Mouse (Mus musculus): Measurements from ENCODE around the gene Gnat1. TPM values are rescaled to one million over a fixed set of nuclear protein-coding genes. Genes with fewer than 3 reads are reported as not detected.

Gnat1 gene
- polyA plus RNA-seq, 1 experiment, result 0.24 TPM

DNA sequence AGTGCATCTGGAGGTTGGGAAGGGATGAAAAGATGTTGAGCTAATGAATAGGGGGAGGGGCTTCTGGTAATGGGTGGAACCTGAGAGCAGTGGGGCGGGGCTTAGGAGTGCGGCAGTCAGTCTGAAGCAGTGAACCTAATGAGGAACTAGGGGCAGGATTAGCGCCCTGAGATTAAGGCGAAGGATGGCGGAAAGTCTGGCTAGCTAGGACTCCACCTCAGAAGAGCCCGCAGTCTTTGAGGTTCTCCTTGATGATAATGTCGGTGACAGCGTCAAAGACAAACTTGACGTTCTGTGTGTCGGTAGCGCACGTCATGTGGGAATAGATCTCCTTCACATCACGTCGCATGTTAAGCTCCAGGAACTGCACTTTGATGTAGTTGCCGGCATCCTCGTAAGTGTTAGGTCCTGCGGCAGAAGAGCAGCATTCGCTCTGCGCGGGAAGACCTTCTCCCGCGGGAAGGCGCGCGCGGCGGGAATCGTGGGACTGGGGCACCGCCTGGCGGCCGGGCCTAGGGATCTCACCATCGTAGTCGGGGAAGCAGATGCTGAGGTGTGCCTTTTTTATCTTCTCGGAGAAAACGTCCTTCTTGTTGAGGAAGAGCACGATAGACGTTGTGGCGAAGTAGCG lies 3.7 kb downstream of the Gnat1 start:
- no peak for DNase-seq (ENCODE audit: low read depth)

DNA sequence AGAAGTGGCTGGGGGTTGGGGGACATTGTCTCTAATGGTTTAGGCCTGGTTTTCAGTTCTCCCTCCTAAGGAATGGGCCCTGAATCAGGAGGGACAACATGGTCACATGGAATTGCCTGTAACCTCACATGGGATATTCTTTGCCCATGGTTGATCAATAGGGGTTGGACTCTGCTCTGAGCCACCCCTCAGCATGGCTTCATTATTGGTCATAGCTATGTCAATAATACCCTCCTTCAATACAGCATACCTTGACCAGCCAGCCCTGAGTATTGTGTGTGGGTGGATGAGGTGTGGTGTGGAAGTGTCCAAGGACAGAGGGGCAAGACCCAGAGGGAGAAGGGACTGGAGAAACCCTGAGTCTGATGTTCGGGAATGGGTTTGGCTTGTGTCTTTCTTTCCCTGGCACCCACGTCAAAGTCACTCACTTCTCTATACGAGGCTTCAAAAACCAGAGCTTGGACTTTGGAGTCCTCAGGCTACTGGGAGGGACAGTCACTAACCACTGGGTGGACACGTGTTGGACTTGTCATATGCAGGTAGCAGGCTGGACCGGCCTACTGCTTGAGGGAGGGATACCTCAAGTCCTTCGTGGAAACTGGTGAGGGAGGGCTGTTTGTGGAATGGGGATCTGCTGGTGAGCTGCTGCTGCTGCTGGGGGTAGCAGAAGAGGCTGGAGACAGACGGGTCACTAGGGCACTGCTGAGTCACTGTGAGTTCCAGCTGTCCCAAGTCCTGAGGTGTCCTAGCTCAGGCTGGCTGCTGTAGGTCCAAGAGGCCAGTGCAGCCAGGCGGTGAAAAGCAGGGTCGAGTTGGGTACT lies 4.7 kb downstream of the Gnat1 start:
- no peak for DNase-seq (ENCODE audit: low read depth)

GRCm38 (mm10) chr9:107670259-107670658 lies 9.3 kb downstream of the Gnat1 start:
- DNase-seq (ENCODE audit: low read depth), result no peak

GRCm38 (mm10) chr9:107669480-107669945 lies 10.0 kb downstream of the Gnat1 start, which contains the start of gene Slc38a3:
Gene Slc38a3 (minus strand): TSS chr9:107669530.
- DNase-seq (ENCODE audit: low read depth), result no peak

GRCm38 (mm10) chr9:107668916-107669315 lies 10.6 kb downstream of the Gnat1 start:
- no peak for DNase-seq (ENCODE audit: low read depth)

- no peak for DNase-seq (ENCODE audit: low read depth)
Measured at GRCm38 (mm10) chr9:107668011-107668410, 11.5 kb downstream of the Gnat1 start.

DNA sequence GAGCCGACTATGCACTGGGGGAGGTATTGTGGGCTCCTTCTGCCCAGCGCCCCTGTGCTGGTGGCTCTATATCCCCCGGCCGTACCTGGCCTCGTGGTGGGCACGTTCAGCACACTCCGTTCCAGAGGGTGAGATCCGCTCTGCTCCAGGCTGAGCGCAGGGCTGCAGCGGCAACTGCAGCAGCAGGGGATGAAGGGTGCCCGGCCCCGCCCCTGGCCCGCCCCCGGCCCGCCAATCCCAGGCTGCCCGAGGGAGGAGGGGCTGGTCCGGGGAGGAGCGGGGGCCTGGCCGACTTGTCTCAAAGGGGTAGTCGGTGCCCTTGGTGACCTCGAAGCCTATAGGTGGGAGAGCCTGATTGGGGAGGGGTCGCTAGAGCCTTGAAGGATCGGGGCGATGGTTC lies 12.3 kb downstream of the Gnat1 start:
- no peak for DNase-seq (ENCODE audit: low read depth)

DNA sequence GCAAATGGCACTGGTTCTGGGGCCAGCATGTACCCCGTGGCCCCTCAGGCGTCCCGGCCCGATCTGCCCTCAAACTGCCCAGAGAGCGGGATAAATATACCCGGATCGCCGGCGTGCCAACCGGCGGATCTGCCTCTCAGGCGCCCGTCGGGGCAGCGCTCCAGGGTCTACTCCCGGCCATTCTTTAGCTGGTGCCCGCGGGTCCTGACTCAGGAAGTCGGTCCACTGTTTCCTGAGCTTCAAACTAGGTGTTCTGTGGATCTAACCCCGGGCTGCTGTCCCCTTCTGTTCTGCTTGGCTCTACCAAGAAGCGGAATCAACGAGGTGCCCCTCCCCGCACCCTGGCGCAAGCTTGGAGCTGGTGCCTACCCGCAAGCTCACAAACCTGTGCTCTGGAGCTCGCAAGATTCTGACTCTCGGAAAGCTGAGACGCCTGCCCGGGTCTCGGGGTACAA lies 12.7 kb downstream of the Gnat1 start:
- no peak for DNase-seq (ENCODE audit: low read depth)

DNA sequence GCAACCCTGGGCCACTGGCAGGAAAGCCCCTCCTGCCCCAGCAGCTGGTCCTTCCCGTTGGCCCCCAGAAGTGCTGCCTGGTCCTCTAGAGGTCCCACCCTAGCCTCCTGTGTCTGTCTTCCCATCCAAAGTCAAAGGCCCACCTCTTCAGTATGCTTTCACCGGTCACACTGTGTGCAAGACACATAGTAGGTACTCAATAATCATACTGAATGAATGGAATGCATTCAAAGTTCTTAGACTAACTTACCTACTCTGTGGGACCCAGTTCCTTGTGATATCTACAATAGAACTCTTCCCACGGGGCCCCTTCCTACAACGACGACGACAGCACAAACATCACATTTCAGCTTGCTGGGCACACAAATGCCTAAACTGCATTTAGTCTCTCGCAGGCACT lies 14.2 kb downstream of the Gnat1 start:
- DNase-seq (ENCODE audit: low read depth), result no peak

GRCm38 (mm10) chr9:107663525-107663924 lies 16.0 kb downstream of the Gnat1 start:
- DNase-seq (ENCODE audit: low read depth), result no peak

- DNase-seq (ENCODE audit: low read depth), result no peak
Measured at GRCm38 (mm10) chr9:107662342-107662741, 17.2 kb downstream of the Gnat1 start.

DNA sequence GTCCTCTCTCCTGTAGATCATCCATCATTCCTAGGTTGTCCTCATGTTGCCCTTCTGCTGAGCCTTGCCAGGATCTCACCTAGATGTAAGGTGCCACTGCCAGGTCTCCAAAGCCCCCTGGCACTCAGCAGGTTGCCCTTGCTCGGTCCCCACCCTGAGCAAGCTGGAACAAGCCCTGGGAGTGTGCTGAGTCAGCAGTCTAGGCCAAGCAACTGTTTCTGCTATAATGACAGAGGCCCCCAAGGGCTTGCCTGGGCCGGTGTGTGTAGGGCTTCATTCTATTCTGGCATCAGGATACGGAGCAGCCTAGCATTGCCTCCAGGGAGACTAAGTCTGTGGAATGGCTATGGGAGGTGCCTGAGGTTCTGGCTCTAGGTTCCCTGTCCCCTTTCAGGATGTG lies 18.7 kb downstream of the Gnat1 start:
- no peak for DNase-seq (ENCODE audit: low read depth)

DNA sequence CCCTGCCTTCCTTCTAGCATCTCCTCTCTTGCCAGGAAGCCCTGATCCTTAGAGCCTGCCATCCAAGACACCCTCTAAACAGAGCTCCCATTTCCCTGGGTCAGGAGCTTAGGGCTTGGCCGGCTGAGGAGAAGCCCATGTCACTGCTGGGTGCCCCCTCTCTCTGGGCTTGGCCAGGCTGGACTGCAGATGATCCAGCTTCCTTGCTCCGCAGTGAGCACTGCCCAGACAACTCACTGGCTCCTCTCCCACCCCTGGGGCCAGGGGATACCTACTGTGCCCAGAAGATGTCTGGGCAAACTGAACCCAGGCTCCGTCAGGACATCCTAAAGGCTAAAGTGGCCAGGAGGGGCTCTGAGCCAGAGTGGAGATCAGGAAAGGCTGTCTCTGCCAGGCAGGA lies 19.6 kb downstream of the Gnat1 start:
- DNase-seq (ENCODE audit: low read depth), result no peak

DNA sequence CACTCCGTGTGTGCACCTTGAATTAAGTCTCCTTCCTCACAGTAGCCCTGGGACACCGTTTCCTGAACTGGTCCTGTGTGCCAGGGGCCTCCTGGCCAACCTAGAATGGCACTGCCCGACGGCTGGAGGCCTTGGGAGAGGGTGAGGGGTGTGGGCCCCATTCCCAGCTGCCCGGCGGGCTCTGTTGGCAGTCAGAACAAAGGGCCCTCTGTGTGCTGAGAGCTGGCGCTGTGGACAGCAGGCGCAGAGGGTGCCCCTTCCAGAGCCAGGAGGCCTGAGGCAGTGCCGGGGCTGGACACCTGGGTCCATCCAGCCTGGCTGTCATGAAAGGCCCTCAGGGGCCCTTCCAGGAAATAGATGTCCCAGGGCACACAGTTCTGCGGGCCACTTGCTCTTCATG lies 20.0 kb downstream of the Gnat1 start:
- no peak for DNase-seq (ENCODE audit: low read depth)

DNA sequence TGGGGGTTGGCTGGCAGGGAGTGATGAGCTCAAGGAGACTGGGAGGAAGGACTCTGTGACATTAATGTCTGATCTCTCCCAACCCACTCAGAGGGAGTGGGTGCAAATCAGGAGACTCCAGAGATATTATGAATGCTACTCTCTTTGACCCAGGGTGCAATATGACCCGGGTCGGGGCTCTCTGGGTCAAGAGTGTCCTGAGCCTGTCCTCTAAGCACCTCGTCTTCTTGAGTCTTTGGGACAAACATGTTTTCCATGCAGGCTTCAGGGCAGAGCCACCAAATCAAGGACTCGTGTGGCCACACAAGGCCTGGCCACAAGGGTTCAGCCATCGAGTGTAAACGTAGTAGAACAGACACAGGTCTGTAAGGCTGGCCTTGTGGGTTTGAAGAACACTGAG lies 21.4 kb downstream of the Gnat1 start:
- no peak for DNase-seq (ENCODE audit: low read depth)

DNA sequence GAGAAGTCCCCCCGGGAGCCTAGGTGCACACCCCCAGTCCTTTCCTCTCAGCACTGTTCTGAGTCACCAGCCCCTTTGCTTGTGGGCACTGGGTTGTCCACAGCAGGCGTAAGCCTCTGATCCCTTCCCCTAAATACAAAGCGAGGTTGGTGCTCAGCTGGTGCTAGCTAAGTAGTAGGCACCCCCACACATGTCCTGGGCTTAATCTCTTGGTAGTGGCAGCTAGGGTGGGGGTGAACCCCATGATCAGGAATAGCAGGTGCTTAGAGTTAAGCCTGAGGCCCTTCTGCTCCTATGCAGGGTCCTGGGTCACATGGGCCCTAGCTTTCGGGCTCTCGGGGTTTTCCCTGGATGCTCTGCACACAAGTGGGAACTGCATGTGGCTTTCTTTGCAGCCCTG lies 22.4 kb downstream of the Gnat1 start:
- DNase-seq (ENCODE audit: low read depth), result no peak

GRCm38 (mm10) chr9:107654585-107654984 lies 24.9 kb downstream of the Gnat1 start:
- DNase-seq (ENCODE audit: low read depth), result no peak

GRCm38 (mm10) chr9:107653474-107653873 lies 26.0 kb downstream of the Gnat1 start:
- no peak for DNase-seq (ENCODE audit: low read depth)

GRCm38 (mm10) chr9:107650708-107651481 lies 28.6 kb downstream of the Gnat1 start:
- no peak for DNase-seq (ENCODE audit: low read depth)

DNA sequence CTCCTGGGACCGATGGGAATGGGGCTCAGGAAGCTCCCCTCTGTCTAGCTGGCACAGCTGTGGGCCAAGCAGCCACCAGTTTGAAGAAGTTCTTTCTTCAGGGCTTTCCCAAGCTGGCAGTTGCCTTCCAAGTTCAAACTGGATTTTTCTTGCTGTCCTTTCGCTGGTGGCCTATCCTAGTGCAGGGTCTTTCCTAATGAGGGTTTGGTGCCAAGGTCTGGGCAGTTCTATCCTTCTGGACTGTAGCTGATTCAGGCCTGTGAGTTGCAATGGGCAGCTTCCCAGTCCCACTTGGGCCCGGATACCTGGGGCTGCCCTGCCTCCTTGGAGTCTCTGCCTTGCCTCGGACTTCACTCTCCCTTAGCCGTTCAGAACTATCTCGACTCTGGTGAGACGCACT lies 29.3 kb downstream of the Gnat1 start:
- no peak for DNase-seq (ENCODE audit: low read depth)

DNA sequence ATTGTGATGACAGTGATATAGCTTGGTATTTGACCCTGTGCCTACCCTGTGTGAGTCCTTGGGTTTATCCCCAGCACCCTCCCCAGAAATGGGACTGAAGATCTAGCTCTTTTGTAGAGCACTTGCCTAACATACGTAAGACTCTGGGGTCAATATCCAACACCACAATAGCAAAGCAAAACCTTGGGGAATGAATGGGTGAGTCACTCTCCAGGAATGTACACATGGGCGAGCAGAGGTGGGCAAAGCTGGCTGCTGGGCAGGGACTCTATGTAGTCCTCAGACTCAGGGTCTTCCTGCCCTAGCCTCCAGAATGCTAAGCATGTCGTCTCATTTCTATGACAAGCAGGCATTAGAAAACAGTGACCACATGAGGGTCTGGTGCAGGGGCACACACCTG lies 30.7 kb downstream of the Gnat1 start:
- DNase-seq (ENCODE audit: low read depth), result no peak

- no peak for DNase-seq (ENCODE audit: low read depth)
Measured at GRCm38 (mm10) chr9:107646975-107647374, 32.5 kb downstream of the Gnat1 start.

Measured in gonadal fat pad, adult 2 months (tissue).